Mouse (Mus musculus) stomach, postnatal 0 days (tissue): ENCODE data around the gene Zfp804b.
"Not testable (repeated sequence)": the region's sequence is repeated elsewhere in the genome, so short reads cannot be mapped to it uniquely, and the experiment has no call there.

ENCODE experiments used
- CTCF ChIP-seq: IDR thresholded peaks from 2 replicates; pipeline ENCODE4 v1.5.1; 2016; ENCODE audit warnings: antibody characterized with exemption, low read depth, mild to moderate bottlenecking, moderate library complexity
- EP300 ChIP-seq: optimal IDR thresholded peaks from 2 replicates; pipeline ENCODE3; 2016; ENCODE audit warnings: antibody characterized with exemption

GRCm38 (mm10) chr5:7364616-7365015 lies 20.1 kb upstream of the Zfp804b start:
- not testable (repeated sequence) for TF ChIP-seq EP300, CTCF
